In genomic region chr13:34789176-34789818, GRCm38 (mm10) we compare ENCODE assay signal across 12 mouse cellular contexts. TPM values are rescaled to one million over a fixed set of nuclear protein-coding genes. Genes with fewer than 3 reads are reported as not detected.
DNase-seq lines count a peak whose midpoint lies in the region; ATAC-seq lines count a peak whose summit lies in the region.
"Had no signal": no experiment of that assay in that cellular context is flagged by ENCODE, and none has a peak within 500 bp of the region (broad histone marks: within the 10 kb centered on the region; RNA-seq: fewer than 3 reads in every experiment).

No protein-coding gene starts in this region.

- peak overlapping the region; percentile 10; the same call in 1 of the 2 replicates for H3K27ac ChIP-seq in heart, embryonic 12.5 days (ENCODE audit: poor library complexity, severe bottlenecking)
- H3K27ac ChIP-seq in lung, embryonic 15.5 days: no peak overlapping the region
- no peak overlapping the region for H3K27ac ChIP-seq in forebrain, embryonic 15.5 days (replicated peaks)

- no peaks in the 10 kb centered on the region; the same call in 1 of the 2 replicates for H3K4me1 ChIP-seq in heart, embryonic 12.5 days (replicated peaks)
- peaks cover 14% of the 10 kb centered on the region for H3K4me1 ChIP-seq in lung, embryonic 15.5 days
- no peaks in the 10 kb centered on the region for H3K4me1 ChIP-seq in forebrain, embryonic 15.5 days

- H3K4me3 ChIP-seq in heart, embryonic 12.5 days: no peak overlapping the region
- no peak overlapping the region for H3K4me3 ChIP-seq in lung, embryonic 15.5 days
- H3K4me3 ChIP-seq in forebrain, embryonic 15.5 days: no peak overlapping the region

- no peaks in the 10 kb centered on the region for H3K27me3 ChIP-seq in heart, embryonic 12.5 days (replicated peaks)
- H3K27me3 ChIP-seq in lung, embryonic 15.5 days: no peaks in the 10 kb centered on the region
- H3K27me3 ChIP-seq in forebrain, embryonic 15.5 days: no peaks in the 10 kb centered on the region
- H3K27me3 ChIP-seq: CH12.LX had no signal

- no peaks in the 10 kb centered on the region for H3K9me3 ChIP-seq in heart, embryonic 12.5 days (replicated peaks)
- H3K9me3 ChIP-seq in lung, embryonic 15.5 days: no peaks in the 10 kb centered on the region
- no peaks in the 10 kb centered on the region for H3K9me3 ChIP-seq in forebrain, embryonic 15.5 days

- no peaks in the 10 kb centered on the region for H3K36me3 ChIP-seq in heart, embryonic 12.5 days
- no peaks in the 10 kb centered on the region for H3K36me3 ChIP-seq in lung, embryonic 15.5 days
- H3K36me3 ChIP-seq in forebrain, embryonic 15.5 days: no peaks in the 10 kb centered on the region

- H3K4me2 ChIP-seq in heart, embryonic 12.5 days: no peak overlapping the region
- no peak overlapping the region for H3K4me2 ChIP-seq in lung, embryonic 15.5 days
- H3K4me2 ChIP-seq in forebrain, embryonic 15.5 days (replicated peaks): no peak overlapping the region

- H3K9ac ChIP-seq in heart, embryonic 12.5 days: no peak overlapping the region
- H3K9ac ChIP-seq in lung, embryonic 15.5 days: no peak overlapping the region
- no peak overlapping the region for H3K9ac ChIP-seq in forebrain, embryonic 15.5 days (replicated peaks)

- no peak for ATAC-seq in heart, embryonic 12.5 days (ENCODE audit: insufficient number of reproducible peaks, low FRiP score)
- peak; percentile 93 for ATAC-seq in lung, embryonic 15.5 days (ENCODE audit: borderline replicate concordance, extremely low read depth, low FRiP score, low TSS enrichment)
- no peak for ATAC-seq in forebrain, embryonic 15.5 days (replicated peaks)

- intact Hi-C loops in heart, postnatal 25 days (cut with DNase I): loop anchor here (2.0 kb wide), 1 partner anchor 22 kb away; no protein-coding TSS in a partner anchor

- peak; percentile 93 for DNase-seq in heart, adult 11 months
- DNase-seq in heart, postnatal 25 days (ENCODE audit: low spot score): no peak
- peak; percentile 37 for DNase-seq in MN1 (ENCODE audit: low spot score)
- no peak for DNase-seq in retina, embryonic 14.5 days (ENCODE audit: low spot score)
- DNase-seq in right cerebral cortex, adult 18-20 months: no peak

- 65% methylated on average over 3 of the region's 3 CpGs for WGBS in heart, embryonic 12.5 days
- WGBS in lung, embryonic 15.5 days: 52% methylated on average over 3 of the region's 3 CpGs
- 86% methylated on average over 3 of the region's 3 CpGs for WGBS in forebrain, embryonic 15.5 days

RNA-seq across cellular contexts. Expression of gene Fam50b, which starts 54.6 kb away (rescaled TPM):
- total RNA-seq in heart, postnatal 25 days (2021): not detected
- polyA plus RNA-seq in heart, embryonic 12.5 days (2016; fragmentation: Nextera tagmentation; extraction: Ambion mirVana): not detected in 2 replicates
- not detected in 2 replicates for polyA plus RNA-seq in lung, embryonic 15.5 days (2015; fragmentation: Nextera tagmentation; extraction: Ambion mirVana)
- polyA plus RNA-seq in forebrain, embryonic 15.5 days (2015; fragmentation: Nextera tagmentation; extraction: Ambion mirVana): not detected in 2 replicates
- total RNA-seq: adrenal gland, adult 18-20 months; left cerebral cortex, postnatal 14 days had no signal
- polyA plus RNA-seq: heart, embryonic 14.5 days had no signal

Comparison
In these comparisons a context has a peak if more than half of its experiments do, and no peak if none do; other contexts are left out.
1. DNase-seq: peak in heart, adult 11 months (single experiment) and MN1 (single experiment); none in heart, postnatal 25 days (single experiment), retina, embryonic 14.5 days (single experiment) and right cerebral cortex, adult 18-20 months (single experiment).